Mouse (Mus musculus): ENCODE data around the gene Gm1043.

DNA sequence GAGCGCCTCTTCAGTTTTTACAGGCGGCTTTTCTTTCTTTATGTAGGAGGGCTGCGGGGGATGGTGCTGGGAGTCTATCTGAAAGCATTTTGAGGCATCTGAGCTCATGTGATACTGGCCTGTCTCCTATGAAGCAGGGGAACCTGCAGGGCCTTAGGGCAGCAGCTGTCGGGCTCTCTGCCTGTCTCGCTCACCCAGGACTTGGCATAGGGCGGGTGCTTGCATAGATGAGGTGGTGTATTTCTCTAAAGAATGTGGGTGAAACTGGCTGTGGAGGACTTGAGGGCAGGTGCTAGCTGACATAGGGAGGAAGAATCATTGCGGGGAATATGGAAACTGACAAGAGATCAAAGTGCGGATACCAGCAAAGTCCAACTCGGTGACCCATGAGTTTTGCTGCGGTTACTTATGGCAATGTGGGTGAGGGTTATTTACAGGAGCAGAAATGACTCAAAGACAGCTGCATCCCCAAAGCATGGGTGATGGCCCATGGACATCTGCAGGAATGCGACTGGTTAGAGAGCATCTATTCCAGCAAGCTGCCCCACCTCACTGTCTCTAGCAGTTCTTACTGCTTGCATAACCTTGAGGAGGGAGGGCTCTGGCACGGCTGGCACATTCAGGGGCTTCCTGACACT, 8.4 kb upstream of the Gm1043 start:
- TF ChIP-seq CTCF (IDR thresholded peaks at IDR 0.05; ENCODE audit: extremely low read depth, insufficient read depth, insufficient read length, insufficient replicate concordance) (no peak), POLR2A (IDR thresholded peaks at IDR 0.05; ENCODE audit: low read depth, low read length) (no peak)
